Mouse (Mus musculus): ENCODE measurements around the gene Gm44503. TPM values are rescaled to one million over a fixed set of nuclear protein-coding genes. Genes with fewer than 3 reads are reported as not detected.

The Gm44503 gene
- polyA plus RNA-seq, 1 experiment from 2014 or later, result not detected

DNA sequence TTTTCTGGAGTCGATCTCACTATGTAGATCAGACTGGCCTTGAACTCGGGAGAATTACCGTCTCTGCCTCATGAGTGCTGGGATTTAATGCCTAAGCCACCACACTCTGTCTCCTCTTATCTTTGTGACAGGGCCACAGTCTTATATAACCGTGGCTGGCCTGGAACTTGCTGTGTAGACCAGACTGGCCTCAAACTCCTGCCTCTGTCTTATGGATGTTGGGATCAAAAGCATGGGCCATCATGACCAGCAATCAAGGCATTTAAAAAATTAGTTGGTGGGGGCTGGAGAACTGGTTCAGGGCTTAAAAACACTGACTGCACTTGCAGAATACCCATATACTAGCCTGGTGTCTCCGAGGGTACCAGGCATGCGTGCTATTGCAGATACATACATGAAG lies 81.4 kb downstream of the Gm44503 start, which contains the start of gene Pigb:
Pigb (minus strand) TSS at position 299 of the 400 bp plus-strand sequence.
- Histone ChIP-seq H3K36me3 (no peaks in the 10 kb centered on the region; the same call in 1 of the 2 replicates), H3K27me3 (no peaks in the 10 kb centered on the region; the same call in 1 of the 2 replicates), H3K4me3 (peak within 1 kb of the TSS; percentile 78), H3K4me1 (peaks cover 26% of the 10 kb centered on the region), H3K4me2 (replicated peaks) (peak within 1 kb of the TSS; percentile 91), H3K27ac (peak within 1 kb of the TSS; percentile 79), H3K9me3 (replicated peaks) (no peaks in the 10 kb centered on the region), H3K9ac (peak within 1 kb of the TSS; percentile 82)
- ATAC-seq (ENCODE audit: low FRiP score), result no peak
- 33% methylated on average over 6 of the region's 6 CpGs for WGBS

DNA sequence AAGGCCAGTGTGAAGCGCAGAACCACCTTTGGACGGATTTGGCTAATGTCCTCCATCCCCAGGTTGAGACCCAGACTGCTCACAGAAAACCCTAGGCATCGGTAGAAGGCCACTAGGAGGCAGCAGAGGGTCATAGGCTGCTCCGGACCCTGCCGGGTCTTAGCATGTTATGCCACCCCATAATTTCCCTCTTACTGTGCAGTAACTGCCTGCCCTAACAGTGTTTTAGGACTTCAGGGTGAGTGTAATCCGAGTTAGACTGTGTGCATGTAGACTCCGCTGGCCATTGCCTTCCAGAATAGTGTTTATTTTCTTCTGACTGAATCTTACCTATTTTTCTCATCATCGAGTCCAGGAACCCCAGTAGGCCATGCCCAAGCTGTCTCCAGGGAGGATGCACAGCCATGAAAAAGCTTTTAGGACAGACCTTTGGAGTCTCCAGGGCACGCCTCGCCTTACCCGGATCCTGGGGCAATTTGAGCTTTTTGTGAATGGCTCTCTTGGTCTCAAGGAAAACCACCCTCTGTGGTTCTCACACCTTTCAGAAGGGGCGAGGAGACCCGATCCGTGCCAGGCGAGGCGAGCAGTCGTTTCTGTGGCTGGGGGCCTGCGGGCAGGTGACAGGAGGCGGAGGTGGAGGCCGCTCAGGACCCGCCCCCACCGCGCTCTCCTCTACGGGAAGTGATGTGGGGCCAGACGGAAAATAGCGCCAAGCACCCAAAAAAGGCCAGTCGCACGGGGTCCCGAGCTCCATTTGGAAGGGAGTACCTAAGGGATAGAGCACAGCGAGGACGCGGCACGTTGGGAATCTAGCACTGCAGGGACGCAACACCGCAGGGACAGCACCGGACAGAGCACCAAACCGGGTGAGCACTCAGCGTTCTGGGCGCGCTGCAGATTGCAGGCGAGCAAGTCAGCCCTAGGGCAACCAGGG lies 85.8 kb downstream of the Gm44503 start, which contains the start of gene Rab27a:
Rab27a (plus strand) TSS at position 709 of the 934 bp plus-strand sequence.
- Histone ChIP-seq H3K9me3 (replicated peaks) (no peaks in the 10 kb centered on the region), H3K27me3 (peaks cover 2% of the 10 kb centered on the region), H3K27ac (no peak within 1 kb of the TSS), H3K4me3 (peak within 1 kb of the TSS; percentile 47), H3K4me1 (peaks cover 23% of the 10 kb centered on the region), H3K4me2 (replicated peaks) (peak within 1 kb of the TSS; percentile 94), H3K36me3 (no peaks in the 10 kb centered on the region), H3K9ac (peak within 1 kb of the TSS; percentile 67)
- WGBS, result 1% methylated on average over 41 of the region's 41 CpGs
- peak; percentile 44 for ATAC-seq (ENCODE audit: low FRiP score)

DNA sequence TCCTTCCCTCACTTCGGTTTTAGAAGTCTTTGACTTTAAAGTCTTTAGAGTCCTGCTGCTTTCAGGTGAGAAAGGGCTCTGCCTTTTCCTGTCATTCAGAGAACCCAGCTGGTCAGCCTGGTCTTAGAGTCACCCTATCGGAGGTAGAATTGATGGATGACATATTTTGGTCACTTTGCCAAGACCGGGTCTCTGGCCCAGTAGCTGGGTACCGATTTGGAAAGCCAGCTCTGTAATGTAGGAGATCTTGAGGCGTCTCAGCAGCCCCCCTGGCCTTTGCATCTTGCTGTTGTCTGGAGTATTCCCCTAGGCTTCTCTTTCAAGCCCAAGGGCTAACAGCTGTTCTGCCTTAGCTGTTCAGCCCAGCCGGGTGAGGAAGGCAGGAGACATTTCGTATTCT lies 86.6 kb downstream of the Gm44503 start:
- peak overlapping the region; percentile 47 for H3K4me3 ChIP-seq
- H3K9ac ChIP-seq, result peak overlapping the region; percentile 67
- no peaks in the 10 kb centered on the region for H3K36me3 ChIP-seq
- no peak overlapping the region for H3K27ac ChIP-seq
- ATAC-seq (ENCODE audit: low FRiP score), result no peak
- H3K9me3 ChIP-seq (replicated peaks), result no peaks in the 10 kb centered on the region
- peaks cover 20% of the 10 kb centered on the region for H3K4me1 ChIP-seq
- peaks cover 2% of the 10 kb centered on the region for H3K27me3 ChIP-seq
- H3K4me2 ChIP-seq (replicated peaks), result peak overlapping the region; percentile 94
- WGBS, result 13% methylated on average over 7 of the region's 7 CpGs

DNA sequence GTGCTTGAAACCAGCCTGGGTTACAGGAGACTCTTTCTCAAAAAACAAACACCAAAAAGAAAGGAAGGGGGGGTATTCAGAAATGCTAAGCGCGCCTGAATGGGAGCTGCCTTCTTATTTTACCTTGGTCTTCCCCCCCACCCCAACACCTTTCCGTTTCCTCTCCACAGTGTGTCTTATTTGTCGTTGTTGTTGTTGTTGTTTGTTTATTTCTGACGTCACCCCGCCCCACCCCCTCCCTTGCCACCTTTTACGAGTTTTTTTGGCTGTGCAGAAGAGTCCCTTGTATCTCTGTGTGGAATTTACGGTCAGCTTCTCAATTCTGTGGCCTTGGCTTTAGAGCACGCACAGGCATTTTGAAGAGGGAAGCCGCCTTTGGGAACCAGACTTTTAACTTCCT lies 87.1 kb downstream of the Gm44503 start:
- Histone ChIP-seq H3K9ac (no peak overlapping the region; the same call in 1 of the 2 replicates), H3K9me3 (replicated peaks) (no peaks in the 10 kb centered on the region), H3K36me3 (no peaks in the 10 kb centered on the region), H3K27ac (no peak overlapping the region), H3K4me3 (0 out of 2 replicates have a peak overlapping the region, but pooled peaks have one; percentile 47), H3K4me1 (peaks cover 15% of the 10 kb centered on the region), H3K4me2 (replicated peaks) (peak overlapping the region; percentile 94; the same call in 1 of the 2 replicates), H3K27me3 (peaks cover 2% of the 10 kb centered on the region)
- no peak for ATAC-seq (ENCODE audit: low FRiP score)
- 72% methylated on average over 10 of the region's 10 CpGs for WGBS

DNA sequence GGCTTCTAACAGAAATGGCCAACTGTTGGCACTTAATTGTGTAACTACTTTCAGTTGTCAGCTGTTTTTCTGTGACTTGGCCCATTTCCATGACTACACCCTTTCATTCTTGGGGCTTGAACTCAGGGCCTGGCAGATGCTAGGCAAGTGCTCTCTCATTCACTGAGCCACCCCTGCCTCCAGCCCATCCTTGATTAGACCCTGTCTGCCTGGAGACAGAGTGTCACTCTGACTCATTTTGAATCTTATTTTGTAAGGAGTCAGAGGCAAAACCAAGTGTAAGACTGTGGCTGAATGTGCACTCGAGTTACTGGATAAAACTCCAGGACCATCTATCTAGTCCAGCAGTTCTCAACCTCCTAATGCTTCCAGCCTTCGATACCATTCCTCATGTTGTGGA lies 89.3 kb downstream of the Gm44503 start:
- no peak for ATAC-seq (ENCODE audit: low FRiP score)
- 80% methylated on average over 2 of the region's 2 CpGs for WGBS
- Histone ChIP-seq H3K27ac (no peak overlapping the region), H3K4me3 (no peak overlapping the region), H3K9ac (no peak overlapping the region), H3K27me3 (peaks cover 2% of the 10 kb centered on the region), H3K36me3 (no peaks in the 10 kb centered on the region), H3K4me1 (peaks cover 14% of the 10 kb centered on the region), H3K9me3 (replicated peaks) (no peaks in the 10 kb centered on the region), H3K4me2 (replicated peaks) (no peak overlapping the region)

GRCm38 (mm10) chr9:73048927-73049326 lies 90.3 kb downstream of the Gm44503 start:
- H3K4me2 ChIP-seq (replicated peaks), result no peak overlapping the region
- no peak overlapping the region for H3K9ac ChIP-seq
- no peak for ATAC-seq (ENCODE audit: low FRiP score)
- H3K36me3 ChIP-seq, result no peaks in the 10 kb centered on the region
- peaks cover 2% of the 10 kb centered on the region for H3K27me3 ChIP-seq
- H3K9me3 ChIP-seq (replicated peaks), result no peaks in the 10 kb centered on the region
- H3K4me1 ChIP-seq, result peaks cover 14% of the 10 kb centered on the region
- 19% methylated on average over 4 of the region's 4 CpGs for WGBS
- no peak overlapping the region for H3K4me3 ChIP-seq
- no peak overlapping the region for H3K27ac ChIP-seq

- H3K4me1 ChIP-seq, result peaks cover 7% of the 10 kb centered on the region
- H3K4me3 ChIP-seq, result no peak overlapping the region
- no peak overlapping the region for H3K4me2 ChIP-seq (replicated peaks)
- no peak for ATAC-seq (ENCODE audit: low FRiP score)
- WGBS, result 79% methylated on average over 5 of the region's 5 CpGs
- no peak overlapping the region for H3K27ac ChIP-seq
- no peaks in the 10 kb centered on the region for H3K9me3 ChIP-seq (replicated peaks)
- H3K9ac ChIP-seq, result no peak overlapping the region
- peaks cover 2% of the 10 kb centered on the region; the same call in 1 of the 2 replicates for H3K27me3 ChIP-seq
- no peaks in the 10 kb centered on the region for H3K36me3 ChIP-seq
Observed at GRCm38 (mm10) chr9:73049833-73050232, 91.2 kb downstream of the Gm44503 start.

DNA sequence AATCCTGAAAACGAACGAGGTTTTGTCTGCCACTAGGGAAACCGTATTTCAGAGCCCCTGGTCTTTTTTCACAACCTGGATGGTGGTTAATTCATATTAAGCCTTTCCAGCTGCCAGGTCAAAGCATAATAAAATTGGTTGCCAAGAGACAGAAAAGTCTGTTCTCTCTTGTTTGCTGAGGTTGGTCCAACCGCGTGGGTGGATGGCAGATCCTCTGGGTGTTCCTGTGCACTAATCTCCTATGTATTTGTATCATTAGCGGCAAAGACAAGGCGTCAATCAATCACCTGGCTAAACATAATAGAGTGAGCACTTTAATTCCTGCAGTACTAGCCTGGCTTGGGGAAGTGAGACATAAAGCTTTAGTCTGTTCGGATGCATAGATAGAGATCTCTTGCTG lies 92.0 kb downstream of the Gm44503 start:
- no peaks in the 10 kb centered on the region for H3K36me3 ChIP-seq
- no peak overlapping the region for H3K4me3 ChIP-seq
- peaks cover 2% of the 10 kb centered on the region; the same call in 1 of the 2 replicates for H3K27me3 ChIP-seq
- no peak overlapping the region for H3K9ac ChIP-seq
- 68% methylated on average over 8 of the region's 8 CpGs for WGBS
- H3K27ac ChIP-seq, result no peak overlapping the region
- no peaks in the 10 kb centered on the region for H3K4me1 ChIP-seq
- no peak overlapping the region for H3K4me2 ChIP-seq (replicated peaks)
- H3K9me3 ChIP-seq (replicated peaks), result no peaks in the 10 kb centered on the region
- ATAC-seq (ENCODE audit: low FRiP score), result no peak

GRCm38 (mm10) chr9:73055441-73055911 lies 96.8 kb downstream of the Gm44503 start:
- Histone ChIP-seq H3K9me3 (replicated peaks) (no peaks in the 10 kb centered on the region), H3K9ac (no peak overlapping the region), H3K4me2 (replicated peaks) (no peak overlapping the region), H3K4me3 (no peak overlapping the region), H3K4me1 (no peaks in the 10 kb centered on the region), H3K27ac (no peak overlapping the region), H3K27me3 (no peaks in the 10 kb centered on the region), H3K36me3 (no peaks in the 10 kb centered on the region)
- ATAC-seq (ENCODE audit: low FRiP score), result no peak
- 72% methylated on average over 10 of the region's 10 CpGs for WGBS

DNA sequence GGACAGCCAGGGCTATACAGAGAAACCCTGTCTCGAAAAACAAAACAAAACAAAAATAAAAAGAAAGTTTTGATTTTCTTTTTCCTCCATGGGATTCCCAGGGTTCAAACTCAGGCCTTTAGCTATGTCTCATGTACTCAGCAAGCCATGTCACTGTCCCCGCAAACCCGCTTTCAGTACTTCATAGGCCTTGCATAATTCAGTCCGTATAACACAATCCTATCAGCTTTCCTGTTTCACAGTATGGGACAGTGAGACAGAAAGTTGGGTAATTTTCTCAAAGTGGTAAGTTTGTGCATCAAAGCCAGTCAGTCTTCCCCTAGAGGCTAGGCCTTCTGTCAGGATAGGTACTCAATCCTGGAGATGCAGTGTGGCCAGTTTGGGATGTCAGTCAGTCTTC lies 100.6 kb downstream of the Gm44503 start:
- Histone ChIP-seq H3K4me2 (replicated peaks) (no peak overlapping the region), H3K27ac (no peak overlapping the region), H3K4me3 (no peak overlapping the region), H3K4me1 (peaks cover 8% of the 10 kb centered on the region; the same call in 1 of the 2 replicates), H3K9ac (no peak overlapping the region), H3K36me3 (no peaks in the 10 kb centered on the region), H3K9me3 (replicated peaks) (no peaks in the 10 kb centered on the region), H3K27me3 (no peaks in the 10 kb centered on the region)
- no peak for ATAC-seq (ENCODE audit: low FRiP score)
- WGBS, result 87% methylated on average over 4 of the region's 4 CpGs

- ATAC-seq (ENCODE audit: low FRiP score), result no peak; the same call in 1 of the 2 replicates
- no peaks in the 10 kb centered on the region for H3K36me3 ChIP-seq
- H3K27ac ChIP-seq, result no peak overlapping the region
- no peaks in the 10 kb centered on the region for H3K9me3 ChIP-seq (replicated peaks)
- 29% methylated on average over 15 of the region's 15 CpGs for WGBS
- peak overlapping the region; percentile 39 for H3K4me2 ChIP-seq (replicated peaks)
- no peak overlapping the region for H3K4me3 ChIP-seq
- H3K4me1 ChIP-seq, result peaks cover 23% of the 10 kb centered on the region
- H3K9ac ChIP-seq, result no peak overlapping the region
- no peaks in the 10 kb centered on the region for H3K27me3 ChIP-seq
Observed at GRCm38 (mm10) chr9:73063621-73064290, 105.1 kb downstream of the Gm44503 start.

Data from hindbrain, embryonic 12.5 days (tissue).